Mouse (Mus musculus) cortical plate, adult 2 months (tissue): ENCODE results near the gene D130043K22Rik. TPM values are rescaled to one million over a fixed set of nuclear protein-coding genes. Genes with fewer than 3 reads are reported as not detected.

Source experiments
- H3K27ac ChIP-seq: fragments of 200-500 bp; 2 replicates; pipeline ENCODE4 v1.5.1; 2012; ENCODE audit warnings: low read length, control low read depth, inconsistent platforms; ENCODE audit not compliant: insufficient read depth
- H3K4me1 ChIP-seq: fragments of 200-500 bp; 2 replicates; pipeline ENCODE4 v1.6.1; 2011; ENCODE audit warnings: low read length; ENCODE audit not compliant: control insufficient read depth, insufficient read depth
- H3K4me3 ChIP-seq: fragments of 200-500 bp; 2 replicates; pipeline ENCODE4 v1.5.1; 2011; ENCODE audit warnings: mild to moderate bottlenecking, low read length, control low read depth; ENCODE audit not compliant: insufficient read depth
- CTCF ChIP-seq: fragments of 200-500 bp; IDR thresholded peaks from 2 replicates; pipeline ENCODE4 v1.5.1; 2011; ENCODE audit warnings: mild to moderate bottlenecking, control low read depth, low read length; ENCODE audit not compliant: insufficient read depth; ENCODE audit errors: extremely low read depth
- POLR2A ChIP-seq: fragments of 200-500 bp; IDR thresholded peaks from 2 replicates; pipeline ENCODE4 v1.6.1; 2011; ENCODE audit warnings: mild to moderate bottlenecking, low read length, control low read depth; ENCODE audit not compliant: insufficient read depth; ENCODE audit errors: extremely low read depth
- polyA plus RNA-seq: library from polyadenylated mRNA; depleted of rRNA; stranded (reverse); fragments of >200 nt; gene quantifications from 2 replicates; pipeline ENCODE4 v1.2.3, GENCODE M21; 2012; rRNA removed

The D130043K22Rik gene
- polyA plus RNA-seq: 16.4 and 16.8 TPM in 2 replicates

DNA sequence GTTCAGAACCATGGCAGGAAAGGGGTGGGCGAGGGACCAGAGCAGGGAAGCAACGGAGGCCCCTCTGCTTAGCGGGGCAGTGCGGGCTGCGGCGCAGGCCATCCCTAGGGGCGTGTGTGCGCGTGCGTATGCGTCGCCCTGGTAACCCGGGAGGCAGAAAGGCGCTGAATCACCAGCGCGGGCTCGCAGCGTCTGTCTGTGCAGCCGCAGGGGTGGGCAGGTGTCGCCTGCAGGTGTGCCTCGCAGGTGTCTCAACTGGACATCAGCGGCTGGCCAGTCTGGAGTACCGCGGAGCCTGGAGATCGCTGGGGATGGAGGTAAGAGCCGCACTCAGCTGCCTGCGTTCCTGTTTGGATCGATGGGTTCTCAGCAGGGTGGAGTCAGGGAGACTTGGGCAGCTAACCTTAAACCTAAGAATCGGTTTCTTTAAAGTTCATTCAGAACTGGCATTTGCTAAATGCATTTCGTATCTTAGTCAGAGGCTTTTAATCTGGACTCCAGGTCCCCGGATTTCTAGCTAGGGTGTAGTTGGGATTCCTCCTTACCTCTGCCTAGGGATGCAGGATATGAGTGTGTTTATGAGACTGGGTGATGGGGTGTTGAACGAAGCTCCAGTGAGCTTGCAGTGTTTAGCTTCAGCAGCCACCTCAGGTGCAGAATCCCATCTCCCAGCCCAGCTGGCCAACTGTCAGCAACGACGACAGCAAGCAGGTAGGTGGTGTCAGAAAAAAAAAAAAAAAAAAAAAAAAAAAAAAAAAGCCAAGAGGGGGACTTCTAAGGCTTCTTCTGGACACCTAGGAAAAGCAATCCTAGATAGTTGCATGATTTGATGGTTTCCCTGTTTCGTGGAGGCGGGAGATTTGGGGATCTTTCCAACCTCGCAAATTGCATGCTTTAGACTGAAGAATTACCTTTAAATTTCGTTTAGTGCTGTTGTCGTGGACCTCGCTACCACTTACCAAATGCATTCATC lies at the start of gene D130043K22Rik:
TSS of gene D130043K22Rik (plus strand) at position 153 of the 973 bp plus-strand sequence.
- peak within 1 kb of the TSS; percentile 62 for H3K4me3 ChIP-seq
- TF ChIP-seq CTCF: no peak
- TF ChIP-seq POLR2A: peak; percentile 76; the same call in 1 of the 2 replicates
- H3K27ac ChIP-seq: 0 out of 2 replicates have a peak within 1 kb of the TSS, but pooled peaks have one; percentile 38
- no peaks in the 10 kb centered on the region for H3K4me1 ChIP-seq

DNA sequence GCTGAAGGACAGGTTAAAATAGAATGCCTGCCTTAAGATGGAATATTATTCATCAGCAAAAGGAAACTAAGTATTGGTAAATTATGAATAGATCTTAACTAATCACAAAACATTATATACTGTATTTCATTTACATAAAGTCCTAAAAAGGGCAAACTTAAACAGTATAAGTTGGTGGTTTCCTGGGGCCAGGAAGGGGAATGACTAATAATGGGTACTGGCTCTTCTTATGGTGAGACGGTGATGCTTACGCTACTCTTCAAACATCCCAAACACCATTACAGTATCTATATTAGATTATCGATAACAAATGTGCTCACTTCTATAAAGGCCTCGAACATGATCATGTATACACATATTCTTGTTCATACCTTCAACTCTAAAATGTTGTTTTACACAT lies 46.2 kb upstream of the D130043K22Rik start:
- Histone ChIP-seq H3K4me3 (no peak overlapping the region), H3K27ac (no peak overlapping the region), H3K4me1 (peaks cover 3% of the 10 kb centered on the region; the same call in 1 of the 2 replicates)
- TF ChIP-seq CTCF: no peak
- TF ChIP-seq POLR2A: no peak

DNA sequence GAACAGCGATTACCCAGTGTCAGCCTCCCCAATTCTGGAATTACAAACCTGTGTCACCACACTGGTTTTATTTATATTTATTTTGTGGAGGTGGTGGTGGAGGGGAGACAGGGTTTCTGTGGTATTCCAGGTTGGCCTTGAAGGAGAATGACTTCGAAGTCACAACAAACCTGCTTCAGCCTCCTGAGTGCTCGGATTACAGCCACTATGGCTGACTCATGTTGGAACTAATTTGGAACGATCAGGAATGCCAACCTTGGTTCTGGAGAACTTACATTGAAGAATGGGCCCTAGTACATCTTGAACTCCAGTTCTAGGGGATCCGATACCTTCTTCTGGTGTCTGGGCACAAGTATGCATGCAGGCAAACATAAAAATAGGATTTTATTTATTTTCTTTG lies 45.6 kb upstream of the D130043K22Rik start:
- Histone ChIP-seq H3K27ac (no peak overlapping the region), H3K4me3 (peak overlapping the region; percentile 65; the same call in 1 of the 2 replicates), H3K4me1 (peaks cover 3% of the 10 kb centered on the region; the same call in 1 of the 2 replicates)
- TF ChIP-seq CTCF: no peak
- TF ChIP-seq POLR2A: no peak

DNA sequence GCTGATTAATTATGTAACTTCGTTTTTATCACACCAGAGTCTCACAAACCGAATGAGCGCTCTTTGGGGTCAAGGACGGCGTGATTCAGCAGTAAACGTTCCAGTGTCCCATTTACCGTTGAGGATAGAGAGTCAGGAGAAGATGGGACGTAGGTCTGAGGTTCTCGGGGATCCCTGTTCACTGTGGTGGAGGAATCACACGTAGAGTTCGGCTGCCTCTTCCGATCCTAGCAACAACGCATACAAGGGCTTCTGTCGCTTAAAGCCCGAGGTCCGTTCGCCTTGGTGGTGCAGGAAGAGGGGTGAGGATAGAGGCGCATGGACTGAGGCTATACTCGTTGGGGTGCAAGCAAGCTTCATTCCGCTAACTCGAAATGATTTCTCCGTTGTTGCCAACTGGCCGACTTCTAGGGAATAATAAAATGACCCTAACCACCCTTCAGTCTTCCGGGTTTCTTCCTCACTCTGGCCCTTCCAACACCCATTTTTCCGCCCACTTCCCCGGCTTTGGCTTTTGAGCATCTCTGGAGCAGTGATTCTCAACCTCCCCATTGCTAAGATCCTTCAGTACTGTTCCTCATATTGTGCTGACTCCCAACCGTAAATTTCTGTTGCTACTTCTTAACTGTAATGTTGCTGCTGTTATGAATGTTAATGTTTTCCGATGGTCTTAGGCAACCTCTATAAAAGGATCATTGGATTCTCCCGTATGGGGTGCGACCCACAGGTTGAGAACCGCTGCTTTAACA lies 44.8 kb upstream of the D130043K22Rik start:
- H3K27ac ChIP-seq: peak overlapping the region; percentile 82
- TF ChIP-seq POLR2A: 0 out of 2 replicates have a peak, but pooled peaks have one; percentile 41
- TF ChIP-seq CTCF: no peak
- H3K4me1 ChIP-seq: peaks cover 3% of the 10 kb centered on the region; the same call in 1 of the 2 replicates
- peak overlapping the region; percentile 65 for H3K4me3 ChIP-seq

DNA sequence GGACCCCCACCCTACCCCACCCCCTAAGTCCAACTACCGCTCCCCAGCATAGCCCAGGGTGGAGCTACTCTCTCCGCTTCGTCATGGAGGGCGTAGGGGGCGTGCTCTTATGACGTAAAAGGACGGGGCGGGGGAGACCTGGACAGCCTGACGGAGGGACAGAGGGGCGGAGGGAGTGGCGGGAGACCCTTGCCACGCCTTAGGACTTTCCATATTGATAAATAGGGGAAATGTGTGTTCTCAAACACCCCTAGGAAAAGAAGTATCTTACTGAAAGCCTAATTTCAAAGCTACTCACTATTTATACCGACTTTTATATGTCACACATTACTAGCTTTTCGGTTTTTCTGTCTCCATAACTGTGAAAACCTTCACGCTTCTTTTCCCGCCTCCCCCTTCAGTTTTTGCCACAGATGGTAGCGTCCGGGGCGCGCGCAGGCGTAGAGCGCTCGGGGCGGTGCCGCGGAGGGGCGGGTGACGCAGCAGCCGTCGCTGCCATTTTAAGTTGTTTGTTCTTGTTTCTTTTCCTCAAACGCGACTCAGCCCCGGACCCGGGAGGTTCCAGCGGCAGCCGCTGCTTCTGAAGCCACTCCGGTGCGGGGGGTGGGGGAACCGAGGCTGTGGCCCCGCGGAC lies 44.1 kb upstream of the D130043K22Rik start:
- Histone ChIP-seq H3K4me1 (peaks cover 3% of the 10 kb centered on the region; the same call in 1 of the 2 replicates), H3K4me3 (peak overlapping the region; percentile 65), H3K27ac (peak overlapping the region; percentile 99)
- no peak for TF ChIP-seq CTCF
- peak; percentile 97 for TF ChIP-seq POLR2A

DNA sequence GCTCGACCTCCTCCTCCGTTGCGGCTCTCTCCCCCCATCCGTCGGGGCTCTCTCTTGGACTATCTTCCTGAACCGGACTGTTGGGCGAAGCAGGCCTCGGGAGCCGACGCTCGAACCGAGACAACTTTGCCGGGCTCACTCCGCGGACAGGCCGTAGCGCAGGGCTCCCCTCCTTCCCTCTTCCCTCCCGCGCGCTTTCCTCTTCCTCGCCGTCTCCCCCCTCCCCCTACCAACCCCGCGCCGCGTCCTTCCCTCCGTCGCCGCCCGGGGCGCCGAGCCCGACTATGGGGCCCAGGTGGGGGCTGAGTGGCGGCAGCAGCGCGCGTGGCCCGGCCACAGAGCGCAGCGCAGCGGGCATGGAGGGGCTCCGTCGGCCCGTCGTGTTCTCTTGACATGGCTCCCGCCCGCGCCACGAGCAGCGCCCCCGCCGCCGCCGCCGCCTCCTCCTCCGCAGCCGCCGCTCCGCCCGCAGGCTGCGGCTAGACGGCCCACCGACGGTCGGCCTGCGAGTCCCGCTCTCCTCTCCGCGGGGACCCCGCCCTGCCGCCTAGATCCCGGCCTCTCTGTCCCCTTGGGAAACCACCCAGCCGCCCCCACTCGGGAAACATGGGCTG lies 43.5 kb upstream of the D130043K22Rik start, which contains the start of gene BC005537:
TSS of gene BC005537 (plus strand) at position 350 of the 614 bp plus-strand sequence.
- peak within 1 kb of the TSS; percentile 65 for H3K4me3 ChIP-seq
- peak within 1 kb of the TSS; percentile 99 for H3K27ac ChIP-seq
- no peak for TF ChIP-seq POLR2A
- no peak for TF ChIP-seq CTCF
- peaks cover 3% of the 10 kb centered on the region; the same call in 1 of the 2 replicates for H3K4me1 ChIP-seq

DNA sequence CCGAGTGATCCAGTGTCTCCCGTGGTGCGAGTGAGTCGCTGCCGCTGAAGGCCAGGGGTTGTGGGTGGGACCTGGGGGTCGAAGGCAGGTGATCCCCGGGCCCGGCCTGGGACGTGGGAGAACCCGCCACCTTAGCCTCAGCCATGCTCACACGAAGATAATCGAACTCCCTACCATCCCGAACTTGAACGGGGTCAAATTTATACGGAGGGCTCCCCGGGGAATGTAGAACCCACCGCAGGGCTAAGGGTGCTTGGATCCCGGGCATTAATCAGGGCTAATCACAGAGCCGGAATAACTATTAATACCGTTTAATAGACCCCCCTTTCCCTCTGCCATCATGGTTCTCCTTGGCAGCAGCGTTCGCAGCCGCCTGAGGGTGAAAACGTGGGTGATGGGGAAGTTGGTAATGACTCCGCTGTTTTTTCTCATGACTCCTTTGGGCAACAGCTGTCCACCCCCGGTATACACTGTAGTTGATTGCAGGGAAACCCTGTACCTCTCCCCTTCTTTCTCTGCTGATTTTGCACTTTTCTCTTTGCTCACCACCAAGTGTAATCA lies 42.7 kb upstream of the D130043K22Rik start:
- Histone ChIP-seq H3K27ac (peak overlapping the region; percentile 35; the same call in 1 of the 2 replicates), H3K4me3 (peak overlapping the region; percentile 65), H3K4me1 (peaks cover 3% of the 10 kb centered on the region; the same call in 1 of the 2 replicates)
- no peak for TF ChIP-seq POLR2A
- TF ChIP-seq CTCF: no peak

DNA sequence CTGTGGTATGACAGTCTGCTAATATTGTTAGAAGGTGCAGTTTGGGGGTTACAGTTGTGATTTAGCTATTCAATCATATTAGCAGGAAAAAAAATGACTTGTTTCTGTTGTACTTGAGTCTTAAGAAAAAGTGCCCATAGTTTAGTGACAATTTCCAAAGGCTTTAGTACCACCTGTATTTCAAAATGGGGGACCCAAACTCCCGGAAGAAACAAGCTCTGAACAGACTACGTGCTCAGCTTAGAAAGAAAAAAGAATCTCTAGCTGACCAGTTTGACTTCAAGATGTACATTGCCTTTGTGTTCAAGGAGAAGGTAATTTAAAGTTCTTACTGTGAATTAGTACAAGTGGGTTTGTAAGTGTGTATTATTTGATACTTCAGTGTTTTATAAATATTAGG lies 41.7 kb upstream of the D130043K22Rik start:
- H3K4me1 ChIP-seq: peaks cover 3% of the 10 kb centered on the region; the same call in 1 of the 2 replicates
- H3K27ac ChIP-seq: no peak overlapping the region
- peak overlapping the region; percentile 65; the same call in 1 of the 2 replicates for H3K4me3 ChIP-seq
- no peak for TF ChIP-seq CTCF
- TF ChIP-seq POLR2A: no peak

DNA sequence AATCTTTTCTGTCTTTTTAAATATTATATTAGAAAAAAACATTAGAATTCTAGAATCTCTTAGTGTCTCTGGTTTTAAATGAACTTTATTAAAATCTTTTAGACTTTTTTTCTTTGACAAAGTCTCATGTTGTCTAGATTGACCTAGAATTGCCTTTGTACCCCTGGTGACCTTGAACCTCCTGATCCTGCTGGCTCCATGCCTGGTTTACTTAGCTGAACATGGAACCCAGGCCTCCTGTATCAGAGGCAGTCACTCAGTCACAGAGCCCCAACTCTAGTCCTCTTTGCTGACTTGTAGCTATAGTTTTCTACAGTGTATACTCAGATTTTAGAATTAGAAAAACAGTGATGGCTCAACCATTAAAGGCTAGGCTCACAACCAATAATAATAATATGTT lies 38.9 kb upstream of the D130043K22Rik start:
- H3K4me3 ChIP-seq: no peak overlapping the region
- peaks cover 1% of the 10 kb centered on the region; the same call in 1 of the 2 replicates for H3K4me1 ChIP-seq
- no peak overlapping the region for H3K27ac ChIP-seq
- no peak for TF ChIP-seq POLR2A
- TF ChIP-seq CTCF: no peak
